Mouse (Mus musculus): ENCODE results near the gene Ankrd34a.
A peak's percentile ranks its signal among the peaks of the same experiment; 100 is the strongest.

Ankrd34a gene

DNA sequence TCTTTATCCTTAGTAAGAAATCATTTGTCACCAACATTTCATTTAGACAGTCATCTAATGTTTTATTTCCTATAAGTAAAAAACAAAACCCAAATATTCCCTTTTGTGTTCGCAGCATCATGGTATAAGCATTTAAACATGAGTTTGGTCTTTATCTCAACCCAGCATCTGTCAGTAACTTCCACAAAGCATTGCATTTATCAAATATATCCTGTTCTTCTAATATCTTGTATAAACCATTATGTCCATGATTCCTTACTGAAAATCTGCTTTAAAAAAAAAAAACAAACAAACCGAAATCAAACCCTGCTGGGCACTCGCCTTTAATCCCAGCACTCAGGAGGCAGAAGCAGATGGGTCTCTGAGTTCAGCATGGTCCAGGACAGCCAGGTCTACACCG, 10.2 kb downstream of the Ankrd34a start:
- no peak for DNase-seq (ENCODE audit: low spot score in 2 of 2)

DNA sequence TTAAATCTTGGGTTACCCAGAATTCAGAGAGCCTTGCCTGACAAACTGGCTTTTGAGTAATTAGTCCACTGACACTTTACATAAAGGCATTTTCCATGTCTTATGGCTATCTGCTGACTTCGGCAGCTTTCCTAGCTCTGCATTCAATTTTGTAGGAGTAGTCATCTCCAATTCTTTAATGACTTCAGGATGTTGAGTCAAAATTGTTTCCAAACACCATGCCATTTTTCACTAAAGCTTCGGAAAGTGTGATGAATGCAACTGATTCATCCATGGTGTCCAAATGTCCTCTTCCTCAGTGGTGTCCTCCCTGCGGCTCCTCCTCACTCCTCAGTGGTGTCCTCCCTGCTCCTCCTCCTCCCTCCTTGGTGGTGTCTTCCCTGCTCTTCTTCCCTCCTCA, 21.5 kb downstream of the Ankrd34a start:
- no peak for DNase-seq (ENCODE audit: low spot score in 2 of 2)

DNA sequence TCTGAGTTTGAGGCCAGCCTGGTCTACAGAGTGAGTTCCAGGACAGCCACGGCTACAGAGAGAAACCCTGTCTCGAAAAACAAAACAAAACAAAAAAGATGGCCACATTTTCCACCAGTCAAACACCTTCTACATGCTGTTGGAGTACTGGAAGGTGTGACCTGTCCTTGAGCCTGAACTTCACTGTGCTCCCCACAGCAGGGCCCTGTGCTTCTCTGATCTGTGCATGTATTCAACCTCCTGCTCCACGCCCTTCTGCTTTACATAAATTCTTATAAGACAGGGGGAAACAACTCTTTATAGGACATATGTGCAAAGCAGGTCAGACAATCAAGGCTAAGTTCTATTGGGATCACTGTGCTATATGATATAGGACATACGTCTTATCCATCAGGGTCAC, 26.8 kb downstream of the Ankrd34a start:
- DNase-seq (ENCODE audit: low spot score in 2 of 2): no peak

DNA sequence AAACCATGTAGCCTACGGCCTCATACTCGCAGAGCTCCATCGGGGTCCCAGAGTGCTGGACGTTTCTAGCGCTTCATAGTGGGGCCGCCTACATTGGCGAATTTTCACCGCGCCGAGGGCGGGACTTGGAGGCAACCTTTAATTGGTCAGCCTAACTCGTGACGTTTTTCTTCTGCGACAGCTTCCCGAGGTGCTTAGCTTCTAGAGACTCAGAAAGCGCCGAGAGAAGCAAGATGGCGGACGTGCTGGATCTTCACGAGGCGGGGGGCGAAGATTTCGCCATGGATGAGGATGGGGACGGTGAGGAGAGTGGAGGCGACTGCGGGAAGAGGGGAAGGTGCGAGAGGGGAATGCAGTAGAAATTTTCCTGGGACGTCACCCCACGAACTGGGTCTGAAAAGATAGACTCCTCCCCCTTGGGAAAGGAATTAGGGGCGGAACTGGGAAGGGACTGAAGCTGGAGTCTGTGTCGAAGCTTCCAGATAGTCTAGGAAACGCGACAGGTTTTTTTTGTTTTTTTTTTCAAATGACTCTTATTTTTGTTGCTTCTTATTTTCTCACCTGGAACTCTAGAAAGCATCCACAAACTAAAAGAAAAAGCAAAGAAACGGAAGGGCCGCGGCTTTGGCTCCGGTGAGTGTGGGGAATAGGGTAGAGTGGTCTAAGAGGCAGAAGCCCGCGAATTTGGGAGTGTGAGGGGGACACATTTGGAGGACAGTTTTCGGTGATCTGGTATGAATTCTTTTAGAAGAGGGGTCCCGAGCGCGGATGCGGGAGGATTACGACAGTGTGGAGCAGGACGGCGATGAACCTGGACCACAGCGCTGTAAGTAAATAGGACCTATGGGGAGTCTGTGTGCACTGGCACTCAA, 33.5 kb downstream of the Ankrd34a start, which contains the start of gene Rbm8a:
Gene Rbm8a, plus strand, starts transcription at position 205 of the 872 bp plus-strand sequence.
- peak; percentile 90 to 97 for DNase-seq (ENCODE audit: low spot score in 2 of 2)

DNA sequence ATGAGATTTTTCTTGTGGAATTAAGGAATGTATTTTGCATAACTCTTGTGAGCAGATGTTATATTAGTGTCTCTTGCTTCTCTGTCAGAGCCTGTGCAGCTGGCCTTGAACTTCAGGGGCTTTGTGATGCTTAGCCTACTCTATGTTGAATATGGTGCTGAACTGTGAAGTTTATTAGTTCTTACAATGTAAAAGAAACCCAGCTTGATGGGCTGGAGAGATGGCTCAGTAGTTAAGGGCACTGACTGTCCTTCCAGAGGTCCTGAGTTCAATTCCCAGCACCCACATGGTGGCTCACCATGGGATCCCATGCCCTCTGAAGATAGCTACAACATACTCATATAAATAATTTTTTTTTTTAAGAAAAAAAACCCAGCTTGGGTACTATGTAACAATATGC, 35.6 kb downstream of the Ankrd34a start:
- no peak for DNase-seq (ENCODE audit: low spot score in 2 of 2)

DNA sequence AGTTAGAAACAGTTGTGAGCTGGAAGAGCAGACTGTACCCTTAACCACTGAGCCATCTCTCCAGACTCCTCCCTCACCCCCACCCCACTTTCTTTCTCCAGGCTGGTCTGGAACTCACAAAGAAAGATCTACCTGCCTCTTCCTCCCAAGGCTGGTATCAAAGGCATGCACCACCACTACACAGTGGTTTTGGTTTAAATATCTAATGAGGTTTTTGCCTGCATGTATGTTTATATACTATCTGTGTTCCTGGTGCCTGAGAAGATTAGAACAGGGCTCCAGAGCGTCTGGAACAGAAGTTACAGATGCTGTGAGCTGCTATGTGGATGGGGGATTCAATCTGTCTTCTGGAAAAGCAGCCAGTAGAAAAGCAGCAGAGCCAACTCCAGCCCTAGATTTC, 37.6 kb downstream of the Ankrd34a start:
- no peak for DNase-seq (ENCODE audit: low spot score in 2 of 2)

DNA sequence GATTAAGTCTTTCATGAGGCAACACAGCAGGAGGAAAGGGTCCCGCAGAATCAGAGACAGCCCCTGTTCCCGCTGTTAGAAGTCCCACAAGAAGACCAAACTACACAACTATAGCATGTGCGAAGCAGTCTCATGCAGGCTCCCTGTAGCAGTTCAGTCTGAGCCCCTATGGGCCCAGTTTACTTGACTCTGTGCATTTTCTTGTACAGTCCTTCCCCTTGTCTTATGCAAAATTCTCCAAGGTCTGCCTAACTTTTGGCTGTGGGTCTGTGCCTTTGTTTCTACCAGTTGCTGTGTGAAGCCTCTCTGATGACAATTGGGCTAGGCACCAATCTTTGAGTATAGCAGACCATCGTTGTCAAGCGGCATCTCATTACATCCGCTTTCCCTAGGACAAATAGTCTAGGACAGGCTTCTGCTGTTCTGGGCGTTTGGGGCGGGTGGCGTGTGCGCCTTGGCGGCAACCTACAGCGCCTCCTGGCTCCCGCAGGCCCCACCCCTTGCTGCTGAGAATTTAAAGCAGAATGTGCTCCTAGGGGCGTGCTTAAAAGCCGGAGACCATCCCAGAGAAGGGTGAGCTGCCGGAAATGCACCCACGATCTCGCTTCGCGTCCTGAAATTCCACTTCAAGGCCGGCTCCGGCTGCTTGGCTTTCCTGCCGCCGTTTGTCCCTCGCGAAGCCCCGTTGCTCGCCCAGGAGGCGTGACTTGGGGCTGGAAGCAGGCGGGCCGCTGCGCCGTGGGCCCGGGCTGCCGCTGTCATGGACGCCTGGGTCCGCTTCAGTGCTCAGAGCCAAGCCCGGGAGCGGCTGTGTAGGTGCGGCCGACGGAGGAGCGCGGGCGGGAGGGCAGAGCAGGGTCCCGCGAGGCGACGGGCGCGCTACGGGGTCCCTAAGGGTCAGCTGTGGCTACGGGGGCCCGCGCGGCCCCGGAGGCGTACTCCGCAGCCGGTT, 38.8 kb downstream of the Ankrd34a start, which contains the start of the genes Pex11b and Gm42957:
Gene Pex11b, plus strand, starts transcription at position 449 of the 952 bp plus-strand sequence.
Gene Gm42957, plus strand, starts transcription at position 547 of the 952 bp plus-strand sequence.
- DNase-seq (ENCODE audit: low spot score in 2 of 2): peak; percentile 84 to 86

DNA sequence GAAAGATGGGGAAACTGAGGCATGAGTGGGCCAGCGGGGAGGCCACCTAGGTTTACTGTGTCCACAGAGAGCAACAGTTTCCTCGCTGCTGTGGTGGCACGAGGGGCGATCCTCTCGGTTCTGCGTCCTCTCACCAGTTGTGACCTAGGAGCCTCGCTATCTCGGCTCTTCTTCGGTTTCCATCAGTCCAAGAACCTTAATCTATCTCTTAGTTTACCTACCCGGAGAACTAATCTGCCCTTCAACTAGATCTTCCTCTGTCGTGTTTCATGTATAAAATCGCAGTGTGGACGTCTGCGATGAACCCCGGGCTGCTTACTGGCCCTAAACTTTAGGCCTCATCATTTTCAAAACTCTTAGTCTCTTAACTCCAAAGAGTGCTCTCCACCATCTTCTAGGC, 39.5 kb downstream of the Ankrd34a start:
- no peak for DNase-seq (ENCODE audit: low spot score in 2 of 2)

DNA sequence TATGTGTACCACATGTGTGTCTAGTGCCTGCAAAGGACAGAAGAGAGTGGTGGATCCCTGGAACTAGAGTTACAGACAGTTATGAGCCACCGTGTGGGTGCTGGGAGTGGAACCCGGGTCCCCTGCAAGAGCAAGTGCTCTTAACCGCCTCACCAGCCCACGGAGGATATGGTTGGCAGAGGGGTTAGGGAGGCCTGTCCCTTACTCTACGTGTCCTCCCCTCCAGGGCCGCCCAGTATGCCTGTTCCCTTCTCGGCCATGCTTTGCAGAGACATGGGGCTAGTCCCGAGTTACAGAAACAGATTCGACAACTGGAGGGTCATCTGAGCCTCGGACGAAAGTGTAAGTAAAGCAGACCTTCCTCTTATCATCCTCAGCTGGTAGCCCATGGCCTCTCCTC, 40.0 kb downstream of the Ankrd34a start:
- peak; percentile 13 to 24 for DNase-seq (ENCODE audit: low spot score in 2 of 2)

DNA sequence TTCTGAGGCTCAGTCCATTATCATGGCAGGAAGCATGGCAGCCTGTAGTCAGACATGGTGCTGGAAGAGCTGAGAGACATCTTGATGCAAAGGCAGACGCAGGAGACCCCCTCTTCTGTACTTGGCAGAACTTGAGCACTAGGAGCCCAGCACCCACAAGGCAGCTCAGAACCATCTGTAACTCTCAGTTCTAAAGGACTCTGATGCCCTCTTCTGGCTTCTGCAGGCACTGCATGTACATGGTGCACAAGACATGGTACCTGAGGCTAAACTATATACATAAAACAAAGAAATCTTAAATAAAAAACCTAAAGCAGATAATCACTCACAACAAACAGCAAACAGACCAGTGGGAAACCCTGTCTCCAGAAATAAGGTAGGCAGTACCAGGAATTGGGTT, 42.8 kb downstream of the Ankrd34a start:
- peak; percentile 65 to 82 for DNase-seq (ENCODE audit: low spot score in 2 of 2)

DNA sequence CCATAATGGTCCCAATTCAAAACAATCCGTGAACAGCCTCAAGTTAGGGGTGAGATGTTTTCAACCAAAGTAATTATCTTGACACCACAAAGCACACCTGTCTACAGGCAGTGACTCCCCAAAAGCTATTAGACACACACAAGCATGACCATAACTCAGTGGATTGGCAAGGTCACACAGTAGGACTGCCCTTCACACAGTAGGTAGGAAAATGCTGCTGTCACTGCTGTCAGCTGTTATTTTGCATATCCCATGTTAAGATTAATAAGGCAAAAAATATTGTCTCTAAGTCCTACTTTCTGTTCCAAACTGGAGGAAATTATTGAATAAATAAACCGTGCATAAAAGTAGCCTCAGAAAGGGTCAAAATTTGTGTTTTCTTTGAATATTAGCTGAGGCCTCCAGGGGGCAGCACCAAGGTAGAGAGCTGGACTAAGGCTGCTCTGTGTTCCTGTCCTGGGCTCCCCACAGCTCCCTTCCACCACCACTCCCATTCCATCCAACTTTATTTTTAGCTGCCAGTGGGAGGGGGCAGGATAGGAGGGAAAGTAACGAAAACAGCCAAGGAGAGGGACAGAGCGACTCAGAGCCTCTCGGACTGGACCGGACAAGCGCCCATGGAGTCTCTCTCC, 48.7 kb downstream of the Ankrd34a start, which contains the start of gene Itga10:
Gene Itga10, plus strand, starts transcription at position 567 of the 632 bp plus-strand sequence.
- DNase-seq (ENCODE audit: low spot score in 2 of 2): peak in 1 of 2 experiments; percentile 65

DNA sequence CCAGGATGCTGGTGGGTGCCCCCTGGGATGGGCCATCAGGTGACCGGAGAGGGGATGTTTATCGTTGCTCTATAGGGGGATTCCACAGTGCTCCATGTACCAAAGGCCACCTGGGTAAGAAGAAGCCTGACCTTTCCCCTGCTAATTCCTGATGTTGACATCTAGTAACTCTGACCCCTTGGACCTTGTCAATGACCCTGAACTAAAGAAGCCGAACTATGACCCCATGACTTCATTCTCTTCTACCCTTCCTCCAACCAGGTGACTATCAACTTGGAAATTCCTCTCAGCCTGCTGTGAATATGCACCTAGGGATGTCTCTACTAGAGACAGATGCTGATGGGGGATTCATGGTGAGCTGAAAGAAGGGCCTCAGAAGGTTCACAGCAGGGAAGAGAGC, 50.9 kb downstream of the Ankrd34a start:
- DNase-seq (ENCODE audit: low spot score in 2 of 2): no peak
